Comparison of ENCODE assay signal across 16 mouse cellular contexts in the genomic region with DNA sequence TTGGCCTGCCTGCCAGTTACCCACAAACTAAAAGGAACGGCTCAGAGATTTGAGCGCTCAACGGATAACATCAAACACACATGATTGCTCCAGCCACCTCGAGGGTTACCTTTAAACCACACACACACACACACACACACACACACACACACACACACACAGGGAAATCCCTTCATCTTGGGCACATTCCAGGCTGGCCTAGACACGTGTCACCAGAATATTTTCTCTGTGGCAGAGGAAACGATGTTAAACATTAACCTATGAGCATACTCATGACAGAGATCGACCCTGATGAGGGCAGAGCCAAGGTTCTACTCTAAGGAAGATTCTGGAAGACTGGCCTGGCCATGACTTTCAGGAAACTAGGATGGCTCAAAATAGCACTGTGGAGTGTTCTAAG. TPM values are rescaled to one million over a fixed set of nuclear protein-coding genes. Genes with fewer than 3 reads are reported as not detected.
DNase-seq lines count a peak whose midpoint lies in the region; ATAC-seq and TF ChIP-seq lines count a peak whose summit lies in the region.
"Had no signal": no experiment of that assay in that cellular context is flagged by ENCODE, and none has a peak within 500 bp of the region (broad histone marks: within the 10 kb centered on the region; RNA-seq: fewer than 3 reads in every experiment).

No protein-coding gene starts in this region.

- peak; percentile 25 to 33 for DNase-seq in urinary bladder, postnatal 36 days (ENCODE audit: low spot score in 2 of 2)
- no peak for DNase-seq in urinary bladder, postnatal 10 days (ENCODE audit: low spot score)
- peak; percentile 71 for DNase-seq in kidney, postnatal 10 days
- DNase-seq in lung, postnatal 0 days (ENCODE audit: low spot score) = peak; percentile 51
- DNase-seq in embryo, embryonic 10.5 days (ENCODE audit: low spot score) = no peak
- DNase-seq in layer of hippocampus, postnatal 14 days (ENCODE audit: low spot score in 2 of 2) = no peak
- no peak for DNase-seq in midbrain, embryonic 10.5 days (ENCODE audit: low spot score)
- no peak for DNase-seq in layer of hippocampus, adult 8-10 months (ENCODE audit: low spot score in 2 of 2)
- DNase-seq: cerebellum, adult 11 months; gastrocnemius, postnatal 36 days had no signal

- TF ChIP-seq CTCF in lung, postnatal 0 days (IDR thresholded peaks at IDR 0.05) = no peak

- no peaks in the 10 kb centered on the region for H3K36me3 ChIP-seq in lung, postnatal 0 days (ENCODE audit: insufficient read depth, low read length)
- H3K36me3 ChIP-seq in midbrain, embryonic 10.5 days = 0 out of 2 replicates have a peak, but pooled peaks cover 6% of the 10 kb centered on the region
- H3K36me3 ChIP-seq: heart, embryonic 15.5 days; limb, embryonic 13.5 days had no signal

- no peaks in the 10 kb centered on the region for H3K9me3 ChIP-seq in lung, postnatal 0 days (ENCODE audit: low read length)
- no peaks in the 10 kb centered on the region for H3K9me3 ChIP-seq in midbrain, embryonic 10.5 days (replicated peaks)
- H3K9me3 ChIP-seq: heart, embryonic 15.5 days; limb, embryonic 13.5 days had no signal

- no peak overlapping the region for H3K27ac ChIP-seq in lung, postnatal 0 days (ENCODE audit: low read length)
- no peak overlapping the region for H3K27ac ChIP-seq in midbrain, embryonic 10.5 days (replicated peaks)
- H3K27ac ChIP-seq: heart, embryonic 15.5 days; hindbrain, embryonic 14.5 days; limb, embryonic 13.5 days had no signal

- no peaks in the 10 kb centered on the region for H3K27me3 ChIP-seq in lung, postnatal 0 days (replicated peaks; ENCODE audit: insufficient read depth, low read length)
- H3K27me3 ChIP-seq in midbrain, embryonic 10.5 days (ENCODE audit: low read depth, poor library complexity, severe bottlenecking) = no peaks in the 10 kb centered on the region
- H3K27me3 ChIP-seq: heart, embryonic 15.5 days; limb, embryonic 13.5 days had no signal

- 54% methylated on average over 7 of the region's 7 CpGs for WGBS in lung, postnatal 0 days
- 89% methylated on average over 7 of the region's 7 CpGs for WGBS in midbrain, embryonic 10.5 days

- TF ChIP-seq EP300 in lung, postnatal 0 days (IDR thresholded peaks at IDR 0.05) = no peak; the same call in 1 of the 2 replicates

- H3K4me3 ChIP-seq in lung, postnatal 0 days (ENCODE audit: low read depth, low read length) = no peak overlapping the region
- no peak overlapping the region for H3K4me3 ChIP-seq in midbrain, embryonic 10.5 days
- H3K4me3 ChIP-seq: erythroblast, embryonic 14.5 days; heart, embryonic 15.5 days; limb, embryonic 13.5 days had no signal

- no peak overlapping the region for H3K9ac ChIP-seq in lung, postnatal 0 days (replicated peaks; ENCODE audit: low read depth)
- H3K9ac ChIP-seq: heart, embryonic 15.5 days; hindbrain, embryonic 14.5 days; limb, embryonic 13.5 days had no signal

- H3K4me1 ChIP-seq in lung, postnatal 0 days (ENCODE audit: insufficient read depth, low read depth, low read length) = no peaks in the 10 kb centered on the region
- H3K4me1 ChIP-seq in midbrain, embryonic 10.5 days = 0 out of 2 replicates have a peak, but pooled peaks cover 6% of the 10 kb centered on the region

- ATAC-seq in lung, postnatal 0 days = peak; percentile 41
- ATAC-seq: activated CD4-positive, CD25-positive, alpha-beta regulatory T cell, adult 4 months had no signal

- H3K4me2 ChIP-seq in lung, postnatal 0 days (replicated peaks; ENCODE audit: low read depth, low read length) = no peak overlapping the region
- H3K4me2 ChIP-seq: heart, embryonic 15.5 days; hindbrain, embryonic 14.5 days; limb, embryonic 13.5 days had no signal

RNA-seq across cellular contexts. Expression of gene Lgi2, which starts 29.2 kb away (rescaled TPM):
- polyA plus RNA-seq in lung, postnatal 0 days (2015; fragmentation: Nextera tagmentation; extraction: Ambion mirVana) = 2.0 and 2.1 TPM in 2 replicates
- total RNA-seq in layer of hippocampus, postnatal 14 days (2021) = 10 to 100 TPM; 30.8 to 32.0 TPM
- polyA plus RNA-seq in midbrain, embryonic 10.5 days (2016; fragmentation: Nextera tagmentation; extraction: Ambion mirVana) = 1.4 TPM in 2 replicates
- total RNA-seq in layer of hippocampus, adult 8-10 months (2022) = 10 to 100 TPM; 30.1 to 33.0 (median 31.1) TPM
- total RNA-seq: MEL had no signal
- polyA plus RNA-seq: activated CD4-positive, CD25-positive, alpha-beta regulatory T cell, adult 4 months; erythroblast, embryonic 14.5 days had no signal

Comparison
In these comparisons a context has a peak if more than half of its experiments do, and no peak if none do; other contexts are left out.
1. DNase-seq: peak in urinary bladder, postnatal 36 days (2 of 2), kidney, postnatal 10 days (single experiment) and lung, postnatal 0 days (single experiment); none in urinary bladder, postnatal 10 days (single experiment), embryo, embryonic 10.5 days (single experiment), layer of hippocampus, postnatal 14 days (0 of 2), midbrain, embryonic 10.5 days (single experiment) and layer of hippocampus, adult 8-10 months (0 of 2).